Mouse (Mus musculus): ENCODE results near the gene Vars. TPM values are rescaled to one million over a fixed set of nuclear protein-coding genes. Genes with fewer than 3 reads are reported as not detected.

Gene Vars
- polyA plus RNA-seq, 2 experiments: 88.3 to 163 TPM

- 0 out of 2 replicates have a peak, but pooled peaks have one; percentile 8 for TF ChIP-seq POLR2A (IDR thresholded peaks at IDR 0.05; ENCODE audit: borderline replicate concordance, extremely low read depth, insufficient read depth, insufficient read length)
Observed at GRCm38 (mm10) chr17:35045807-35046680, 45.3 kb downstream of the Vars start.

GRCm38 (mm10) chr17:35046681-35047455 lies 46.1 kb downstream of the Vars start, which contains the start of gene Msh5:
TSS of gene Msh5 (minus strand) at chr17:35046745.
- 6% methylated on average over 33 of the region's 33 CpGs for WGBS

More at GRCm38 (mm10) chr17:35045807-35046680, 45.3 kb downstream of the Vars start:
- DNase-seq (ENCODE audit: low spot score): no peak
- H3K4me2 ChIP-seq (replicated peaks; ENCODE audit: low read depth, low read length, severe bottlenecking): peak overlapping the region; percentile 99
- H3K9me3 ChIP-seq (ENCODE audit: control insufficient read depth, low read length): no peaks in the 10 kb centered on the region
- no peaks in the 10 kb centered on the region for H3K36me3 ChIP-seq (ENCODE audit: control insufficient read depth, insufficient read depth, low read length)
- H3K27ac ChIP-seq (replicated peaks; ENCODE audit: low read depth, low read length): peak overlapping the region; percentile 83
- peak; percentile 0; the same call in 1 of the 2 replicates for ATAC-seq (ENCODE audit: low FRiP score, low read depth)
- 7% methylated on average over 31 of the region's 48 CpGs for WGBS
- H3K27me3 ChIP-seq (ENCODE audit: control insufficient read depth, insufficient read depth, low read length): no peaks in the 10 kb centered on the region
- peaks cover 32% of the 10 kb centered on the region for H3K4me1 ChIP-seq (ENCODE audit: control insufficient read depth, insufficient read depth, low read length)
- peak overlapping the region; percentile 88 for H3K9ac ChIP-seq (ENCODE audit: low read depth, low read length, severe bottlenecking)
- H3K4me3 ChIP-seq (replicated peaks; ENCODE audit: low read length): peak overlapping the region; percentile 60

DNA sequence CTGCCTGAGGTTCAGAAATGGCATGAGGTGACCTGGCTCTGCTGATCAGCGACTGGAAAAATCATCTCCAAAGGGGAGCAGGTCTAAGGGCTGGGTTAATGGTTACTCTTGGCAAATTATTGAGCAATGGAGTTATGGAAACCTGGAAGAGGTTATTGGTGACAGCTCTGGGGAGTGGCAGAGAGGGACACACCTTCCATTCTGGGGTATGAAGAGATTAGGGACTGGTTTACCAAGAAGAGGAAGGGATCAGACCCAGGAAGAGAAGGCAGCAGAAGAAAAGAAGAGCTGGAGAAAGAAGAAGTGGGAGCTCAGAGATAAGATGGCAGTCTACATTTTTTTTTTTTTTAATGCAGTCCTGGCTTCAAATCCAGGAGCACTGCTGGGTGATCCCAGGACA lies 46.9 kb downstream of the Vars start:
- no peak for TF ChIP-seq POLR2A (IDR thresholded peaks at IDR 0.05; ENCODE audit: borderline replicate concordance, extremely low read depth, insufficient read depth, insufficient read length)
- DNase-seq (ENCODE audit: low spot score) (no peak), ATAC-seq (ENCODE audit: low FRiP score, low read depth) (no peak)
- peak overlapping the region; percentile 26 for H3K27ac ChIP-seq (replicated peaks; ENCODE audit: low read depth, low read length)
- no peaks in the 10 kb centered on the region for H3K9me3 ChIP-seq (ENCODE audit: control insufficient read depth, low read length)
- 49% methylated on average over 1 of the region's 1 CpGs for WGBS
- H3K4me1 ChIP-seq (ENCODE audit: control insufficient read depth, insufficient read depth, low read length): peaks cover 40% of the 10 kb centered on the region
- H3K9ac ChIP-seq (ENCODE audit: low read depth, low read length, severe bottlenecking): no peak overlapping the region; the same call in 1 of the 2 replicates
- H3K27me3 ChIP-seq (ENCODE audit: control insufficient read depth, insufficient read depth, low read length): no peaks in the 10 kb centered on the region
- H3K36me3 ChIP-seq (ENCODE audit: control insufficient read depth, insufficient read depth, low read length): peaks cover 7% of the 10 kb centered on the region
- 0 out of 2 replicates have a peak overlapping the region, but pooled peaks have one; percentile 10 for H3K4me2 ChIP-seq (replicated peaks; ENCODE audit: low read depth, low read length, severe bottlenecking)
- H3K4me3 ChIP-seq (replicated peaks; ENCODE audit: low read length): no peak overlapping the region

More at GRCm38 (mm10) chr17:35046681-35047455, 46.1 kb downstream of the Vars start, which contains the start of gene Msh5:
- DNase-seq (ENCODE audit: low spot score) (peak; percentile 99), ATAC-seq (ENCODE audit: low FRiP score, low read depth) (peak; percentile 96)
- Histone ChIP-seq H3K27me3 (ENCODE audit: control insufficient read depth, insufficient read depth, low read length) (no peaks in the 10 kb centered on the region), H3K36me3 (ENCODE audit: control insufficient read depth, insufficient read depth, low read length) (no peaks in the 10 kb centered on the region), H3K9me3 (ENCODE audit: control insufficient read depth, low read length) (no peaks in the 10 kb centered on the region), H3K4me3 (replicated peaks; ENCODE audit: low read length) (peak within 1 kb of the TSS; percentile 60), H3K4me1 (ENCODE audit: control insufficient read depth, insufficient read depth, low read length) (peaks cover 34% of the 10 kb centered on the region), H3K9ac (ENCODE audit: low read depth, low read length, severe bottlenecking) (peak within 1 kb of the TSS; percentile 88), H3K27ac (replicated peaks; ENCODE audit: low read depth, low read length) (peak within 1 kb of the TSS; percentile 83), H3K4me2 (replicated peaks; ENCODE audit: low read depth, low read length, severe bottlenecking) (peak within 1 kb of the TSS; percentile 99)
- TF ChIP-seq POLR2A (IDR thresholded peaks at IDR 0.05; ENCODE audit: borderline replicate concordance, extremely low read depth, insufficient read depth, insufficient read length): 0 out of 2 replicates have a peak, but pooled peaks have one; percentile 17

DNA sequence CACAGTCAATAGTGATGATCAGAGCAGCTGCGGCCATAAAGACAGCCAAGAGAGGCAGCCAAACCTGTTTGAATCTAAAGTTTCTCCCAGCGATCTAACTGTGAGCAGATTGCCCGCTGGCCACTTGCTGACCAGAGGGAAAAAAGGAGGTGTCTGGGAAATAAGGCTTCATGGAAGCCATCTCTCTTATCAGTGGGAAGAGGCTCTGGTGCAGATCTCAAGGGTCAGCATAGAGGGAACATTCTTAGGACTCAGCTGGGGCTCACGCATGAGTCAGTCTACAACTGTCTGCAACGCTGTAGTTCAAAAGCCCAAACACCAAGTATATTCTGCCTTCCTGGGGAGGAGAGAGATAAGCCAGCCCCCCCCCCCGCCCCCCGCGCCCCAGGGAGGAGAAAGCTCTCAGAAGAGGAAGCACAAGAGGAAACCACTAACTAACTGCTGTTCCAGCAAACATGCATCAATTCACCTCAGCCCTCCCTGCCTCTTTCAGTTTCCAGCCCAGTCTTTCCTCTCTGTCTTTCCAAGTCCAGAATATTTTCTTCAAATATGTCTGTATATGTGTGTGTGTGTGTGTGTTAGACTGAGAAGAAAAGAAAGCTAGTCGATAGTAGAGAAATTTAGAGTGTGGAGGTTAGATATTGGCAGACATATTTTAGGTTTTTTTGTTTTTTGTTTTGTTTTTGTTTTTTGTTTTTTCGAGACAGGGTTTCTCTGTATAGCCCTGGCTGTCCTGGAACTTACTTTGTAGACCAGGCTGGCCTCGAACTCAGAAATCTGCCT lies 47.6 kb downstream of the Vars start:
- H3K4me1 ChIP-seq (ENCODE audit: control insufficient read depth, insufficient read depth, low read length): peaks cover 41% of the 10 kb centered on the region
- ATAC-seq (ENCODE audit: low FRiP score, low read depth) (no peak), DNase-seq (ENCODE audit: low spot score) (no peak)
- no peaks in the 10 kb centered on the region for H3K27me3 ChIP-seq (ENCODE audit: control insufficient read depth, insufficient read depth, low read length)
- 38% methylated on average over 11 of the region's 11 CpGs for WGBS
- no peak overlapping the region; the same call in 1 of the 2 replicates for H3K9ac ChIP-seq (ENCODE audit: low read depth, low read length, severe bottlenecking)
- H3K4me3 ChIP-seq (replicated peaks; ENCODE audit: low read length): no peak overlapping the region
- no peak for TF ChIP-seq POLR2A (IDR thresholded peaks at IDR 0.05; ENCODE audit: borderline replicate concordance, extremely low read depth, insufficient read depth, insufficient read length)
- H3K36me3 ChIP-seq (ENCODE audit: control insufficient read depth, insufficient read depth, low read length): peaks cover 14% of the 10 kb centered on the region
- H3K4me2 ChIP-seq (replicated peaks; ENCODE audit: low read depth, low read length, severe bottlenecking): 0 out of 2 replicates have a peak overlapping the region, but pooled peaks have one; percentile 10
- H3K9me3 ChIP-seq (ENCODE audit: control insufficient read depth, low read length): no peaks in the 10 kb centered on the region
- H3K27ac ChIP-seq (replicated peaks; ENCODE audit: low read depth, low read length): peak overlapping the region; percentile 26

All from limb, embryonic 14.5 days (tissue).